Mouse (Mus musculus): ENCODE measurements around the gene Lrtm1. TPM values are rescaled to one million over a fixed set of nuclear protein-coding genes. Genes with fewer than 3 reads are reported as not detected.
A peak's percentile ranks its signal among the peaks of the same experiment; 100 is the strongest.

Gene Lrtm1
- 0.80 and 0.92 TPM in 2 replicates for polyA plus RNA-seq (2014; fragmentation: Nextera tagmentation; extraction: Ambion mirVana)

- Histone ChIP-seq H3K9me3 (replicated peaks; ENCODE audit: control insufficient read depth, low read length) (no peaks in the 10 kb centered on the region), H3K4me3 (ENCODE audit: low read depth, low read length) (no peak within 1 kb of the TSS), H3K9ac (ENCODE audit: low read depth, low read length) (0 out of 2 replicates have a peak within 1 kb of the TSS, but pooled peaks have one; percentile 16), H3K36me3 (ENCODE audit: control insufficient read depth, insufficient read depth, low read length) (no peaks in the 10 kb centered on the region), H3K4me1 (ENCODE audit: control insufficient read depth, insufficient read depth, low read length) (no peaks in the 10 kb centered on the region), H3K4me2 (peak within 1 kb of the TSS; percentile 28), H3K27ac (ENCODE audit: low read depth, low read length) (peak within 1 kb of the TSS; percentile 41; the same call in 1 of the 2 replicates), H3K27me3 (ENCODE audit: control insufficient read depth, insufficient read depth, low read length) (no peaks in the 10 kb centered on the region)
- peak; percentile 63; the same call in 1 of the 2 replicates for ATAC-seq (replicated peaks; ENCODE audit: insufficient number of reproducible peaks, low FRiP score, low TSS enrichment)
- 2% methylated on average over 5 of the region's 5 CpGs for WGBS (ENCODE audit: insufficient replicate concordance)
Measured at GRCm38 (mm10) chr14:29017883-29018282, at the start of gene Lrtm1. Gene Lrtm1, plus strand, starts transcription at chr14:29018208.

GRCm38 (mm10) chr14:28969247-28969646 lies 48.8 kb upstream of the Lrtm1 start:
- peaks cover 5% of the 10 kb centered on the region; the same call in 1 of the 2 replicates for H3K4me1 ChIP-seq (ENCODE audit: control insufficient read depth, insufficient read depth, low read length)
- H3K4me2 ChIP-seq: no peak overlapping the region
- no peak overlapping the region for H3K27ac ChIP-seq (ENCODE audit: low read depth, low read length)
- H3K27me3 ChIP-seq (ENCODE audit: control insufficient read depth, insufficient read depth, low read length): no peaks in the 10 kb centered on the region; the same call in 1 of the 2 replicates
- H3K4me3 ChIP-seq (ENCODE audit: low read depth, low read length): no peak overlapping the region
- no peaks in the 10 kb centered on the region for H3K36me3 ChIP-seq (ENCODE audit: control insufficient read depth, insufficient read depth, low read length)
- no peak for ATAC-seq (replicated peaks; ENCODE audit: insufficient number of reproducible peaks, low FRiP score, low TSS enrichment)
- H3K9ac ChIP-seq (ENCODE audit: low read depth, low read length): no peak overlapping the region
- 85% methylated on average over 4 of the region's 4 CpGs for WGBS (ENCODE audit: insufficient replicate concordance)
- H3K9me3 ChIP-seq (replicated peaks; ENCODE audit: control insufficient read depth, low read length): no peaks in the 10 kb centered on the region

GRCm38 (mm10) chr14:28972620-28973019 lies 45.4 kb upstream of the Lrtm1 start:
- no peak for ATAC-seq (replicated peaks; ENCODE audit: insufficient number of reproducible peaks, low FRiP score, low TSS enrichment)
- H3K9ac ChIP-seq (ENCODE audit: low read depth, low read length): no peak overlapping the region
- no peaks in the 10 kb centered on the region for H3K36me3 ChIP-seq (ENCODE audit: control insufficient read depth, insufficient read depth, low read length)
- no peaks in the 10 kb centered on the region for H3K9me3 ChIP-seq (replicated peaks; ENCODE audit: control insufficient read depth, low read length)
- no peaks in the 10 kb centered on the region; the same call in 1 of the 2 replicates for H3K27me3 ChIP-seq (ENCODE audit: control insufficient read depth, insufficient read depth, low read length)
- 52% methylated on average over 5 of the region's 5 CpGs for WGBS (ENCODE audit: insufficient replicate concordance)
- no peak overlapping the region for H3K27ac ChIP-seq (ENCODE audit: low read depth, low read length)
- H3K4me1 ChIP-seq (ENCODE audit: control insufficient read depth, insufficient read depth, low read length): peaks cover 3% of the 10 kb centered on the region
- H3K4me2 ChIP-seq: no peak overlapping the region
- H3K4me3 ChIP-seq (ENCODE audit: low read depth, low read length): no peak overlapping the region

GRCm38 (mm10) chr14:28979230-28979629 lies 38.8 kb upstream of the Lrtm1 start:
- H3K9me3 ChIP-seq (replicated peaks; ENCODE audit: control insufficient read depth, low read length): no peaks in the 10 kb centered on the region
- H3K4me1 ChIP-seq (ENCODE audit: control insufficient read depth, insufficient read depth, low read length): peaks cover 3% of the 10 kb centered on the region
- H3K4me3 ChIP-seq (ENCODE audit: low read depth, low read length): no peak overlapping the region
- no peak overlapping the region for H3K9ac ChIP-seq (ENCODE audit: low read depth, low read length)
- no peak overlapping the region for H3K4me2 ChIP-seq
- no peaks in the 10 kb centered on the region for H3K27me3 ChIP-seq (ENCODE audit: control insufficient read depth, insufficient read depth, low read length)
- no peak for ATAC-seq (replicated peaks; ENCODE audit: insufficient number of reproducible peaks, low FRiP score, low TSS enrichment)
- no peaks in the 10 kb centered on the region for H3K36me3 ChIP-seq (ENCODE audit: control insufficient read depth, insufficient read depth, low read length)
- WGBS (ENCODE audit: insufficient replicate concordance): 84% methylated on average over 2 of the region's 2 CpGs
- no peak overlapping the region for H3K27ac ChIP-seq (ENCODE audit: low read depth, low read length)

GRCm38 (mm10) chr14:28980482-28980881 lies 37.5 kb upstream of the Lrtm1 start:
- H3K36me3 ChIP-seq (ENCODE audit: control insufficient read depth, insufficient read depth, low read length): no peaks in the 10 kb centered on the region
- no peak for ATAC-seq (replicated peaks; ENCODE audit: insufficient number of reproducible peaks, low FRiP score, low TSS enrichment)

GRCm38 (mm10) chr14:28984276-28984675 lies 33.7 kb upstream of the Lrtm1 start:
- H3K4me3 ChIP-seq (ENCODE audit: low read depth, low read length): no peak overlapping the region
- ATAC-seq (replicated peaks; ENCODE audit: insufficient number of reproducible peaks, low FRiP score, low TSS enrichment): no peak
- no peaks in the 10 kb centered on the region for H3K36me3 ChIP-seq (ENCODE audit: control insufficient read depth, insufficient read depth, low read length)
- H3K27me3 ChIP-seq (ENCODE audit: control insufficient read depth, insufficient read depth, low read length): no peaks in the 10 kb centered on the region
- H3K27ac ChIP-seq (ENCODE audit: low read depth, low read length): no peak overlapping the region
- no peaks in the 10 kb centered on the region for H3K4me1 ChIP-seq (ENCODE audit: control insufficient read depth, insufficient read depth, low read length)
- H3K9me3 ChIP-seq (replicated peaks; ENCODE audit: control insufficient read depth, low read length): no peaks in the 10 kb centered on the region
- 59% methylated on average over 2 of the region's 2 CpGs for WGBS (ENCODE audit: insufficient replicate concordance)
- no peak overlapping the region for H3K9ac ChIP-seq (ENCODE audit: low read depth, low read length)
- H3K4me2 ChIP-seq: no peak overlapping the region

More at GRCm38 (mm10) chr14:28980482-28980881, 37.5 kb upstream of the Lrtm1 start:
- WGBS (ENCODE audit: insufficient replicate concordance): 40% methylated on average over 3 of the region's 3 CpGs
- Histone ChIP-seq H3K27me3 (ENCODE audit: control insufficient read depth, insufficient read depth, low read length) (no peaks in the 10 kb centered on the region), H3K4me3 (ENCODE audit: low read depth, low read length) (no peak overlapping the region), H3K4me1 (ENCODE audit: control insufficient read depth, insufficient read depth, low read length) (peaks cover 3% of the 10 kb centered on the region), H3K4me2 (no peak overlapping the region), H3K9ac (ENCODE audit: low read depth, low read length) (no peak overlapping the region), H3K9me3 (replicated peaks; ENCODE audit: control insufficient read depth, low read length) (no peaks in the 10 kb centered on the region), H3K27ac (ENCODE audit: low read depth, low read length) (no peak overlapping the region)

GRCm38 (mm10) chr14:28988211-28988900 lies 29.7 kb upstream of the Lrtm1 start:
- no peak for ATAC-seq (replicated peaks; ENCODE audit: insufficient number of reproducible peaks, low FRiP score, low TSS enrichment)
- H3K4me1 ChIP-seq (ENCODE audit: control insufficient read depth, insufficient read depth, low read length): no peaks in the 10 kb centered on the region
- WGBS (ENCODE audit: insufficient replicate concordance): 81% methylated on average over 7 of the region's 7 CpGs

GRCm38 (mm10) chr14:28996569-28996968 lies 21.4 kb upstream of the Lrtm1 start:
- Histone ChIP-seq H3K27ac (ENCODE audit: low read depth, low read length) (no peak overlapping the region), H3K4me2 (no peak overlapping the region), H3K27me3 (ENCODE audit: control insufficient read depth, insufficient read depth, low read length) (no peaks in the 10 kb centered on the region), H3K4me1 (ENCODE audit: control insufficient read depth, insufficient read depth, low read length) (no peaks in the 10 kb centered on the region), H3K36me3 (ENCODE audit: control insufficient read depth, insufficient read depth, low read length) (no peaks in the 10 kb centered on the region), H3K4me3 (ENCODE audit: low read depth, low read length) (no peak overlapping the region), H3K9me3 (replicated peaks; ENCODE audit: control insufficient read depth, low read length) (no peaks in the 10 kb centered on the region), H3K9ac (ENCODE audit: low read depth, low read length) (no peak overlapping the region)
- 93% methylated on average over 3 of the region's 3 CpGs for WGBS (ENCODE audit: insufficient replicate concordance)
- ATAC-seq (replicated peaks; ENCODE audit: insufficient number of reproducible peaks, low FRiP score, low TSS enrichment): no peak

More at GRCm38 (mm10) chr14:28988211-28988900, 29.7 kb upstream of the Lrtm1 start:
- Histone ChIP-seq H3K36me3 (ENCODE audit: control insufficient read depth, insufficient read depth, low read length) (no peaks in the 10 kb centered on the region), H3K4me2 (no peak overlapping the region), H3K9me3 (replicated peaks; ENCODE audit: control insufficient read depth, low read length) (no peaks in the 10 kb centered on the region), H3K9ac (ENCODE audit: low read depth, low read length) (no peak overlapping the region), H3K27ac (ENCODE audit: low read depth, low read length) (no peak overlapping the region), H3K4me3 (ENCODE audit: low read depth, low read length) (no peak overlapping the region), H3K27me3 (ENCODE audit: control insufficient read depth, insufficient read depth, low read length) (no peaks in the 10 kb centered on the region)

Measured in heart, embryonic 11.5 days (tissue).